Mouse (Mus musculus) forebrain, embryonic 10.5 days (tissue): Measurements from ENCODE around the gene Naglu. TPM values are rescaled to one million over a fixed set of nuclear protein-coding genes. Genes with fewer than 3 reads are reported as not detected.

Experiments used
- DNase-seq: peaks from one replicate; pipeline ENCODE4 v3.0.0-alpha.2; 2017; ENCODE audit warnings: low spot score; ENCODE audit errors: extremely low spot score
- H3K27ac ChIP-seq: fragments of 300-500 bp; sonication (generic); 2 replicates; pipeline ENCODE4 v1.5.1; 2016; ENCODE audit warnings: mild to moderate bottlenecking
- H3K27me3 ChIP-seq: fragments of 300-500 bp; sonication (generic); 2 replicates; pipeline ENCODE4 v1.6.1; 2016; ENCODE audit warnings: mild to moderate bottlenecking; ENCODE audit not compliant: poor library complexity, severe bottlenecking
- H3K36me3 ChIP-seq: fragments of 300-500 bp; sonication (generic); replicated peaks from 2 replicates; pipeline ENCODE4 v1.6.1; 2016; ENCODE audit warnings: mild to moderate bottlenecking, moderate library complexity
- H3K4me1 ChIP-seq: fragments of 300-500 bp; sonication (generic); 2 replicates; pipeline ENCODE4 v1.6.1; 2016
- H3K4me3 ChIP-seq: fragments of 300-500 bp; sonication (generic); 2 replicates; pipeline ENCODE4 v1.5.1; 2016; ENCODE audit warnings: mild to moderate bottlenecking, moderate library complexity
- H3K9me3 ChIP-seq: fragments of 300-500 bp; sonication (generic); 2 replicates; pipeline ENCODE4 v1.6.1; 2016; ENCODE audit warnings: mild to moderate bottlenecking, moderate library complexity
- WGBS: fragments of 180-500 bp; shearing (Covaris S2); methylation state at CpG from one replicate; pipeline ENCODE4 v1.1.7; 2016; 5-methylcytosine and 5-hydroxymethylcytosine counted together
- polyA plus RNA-seq: library from polyadenylated mRNA; unstranded; fragments of >200 nt; fragmentation: Nextera tagmentation; extraction: Ambion mirVana; gene quantifications from 2 replicates; pipeline ENCODE4 v1.2.1, GENCODE M21; 2016

Gene Naglu
- polyA plus RNA-seq: 8.2 and 9.3 TPM in 2 replicates

DNA sequence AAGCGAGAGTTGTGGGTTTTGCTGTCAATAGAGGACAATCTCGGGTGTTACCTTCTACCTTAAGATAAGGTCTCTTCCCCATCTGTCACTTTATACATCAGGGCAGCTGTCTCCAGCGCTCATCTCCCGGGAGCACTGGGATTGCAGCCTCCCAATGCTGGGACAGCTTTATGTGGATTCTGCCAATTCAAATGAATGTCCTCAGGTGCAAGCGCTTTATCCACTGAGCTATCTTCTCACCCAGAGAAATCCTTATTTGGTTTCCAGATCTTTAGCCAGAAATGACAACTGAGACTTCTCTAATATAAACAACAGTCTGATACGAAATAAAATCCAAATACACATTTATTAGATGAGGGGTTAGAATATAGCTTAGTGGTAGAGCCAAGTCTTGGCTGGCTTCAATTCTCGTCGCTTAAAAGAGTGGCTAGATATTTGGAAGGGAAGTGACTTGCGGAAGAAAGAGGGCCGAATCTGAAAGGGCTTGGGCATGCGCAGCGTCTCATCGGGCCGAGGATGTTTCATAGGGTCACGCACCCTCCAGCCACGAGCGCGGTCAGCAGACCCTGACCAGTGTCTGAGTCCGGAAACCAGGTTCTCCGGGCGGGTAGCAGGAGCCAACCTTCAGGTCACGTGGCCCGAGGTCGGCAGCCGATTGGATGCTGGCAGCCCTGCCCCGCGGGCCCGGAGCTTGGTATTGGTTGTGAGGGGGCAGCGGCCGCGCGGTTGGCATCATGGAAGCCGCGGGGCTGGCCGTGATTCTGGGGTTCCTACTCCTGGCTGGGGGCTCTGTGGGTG is at the start of gene Naglu:
Gene Naglu (plus strand): TSS at position 622 of the 798 bp plus-strand sequence.
- H3K9me3 ChIP-seq: no peaks in the 10 kb centered on the region
- DNase-seq: peak; percentile 94
- WGBS: 5% methylated on average over 35 of the region's 35 CpGs
- H3K27ac ChIP-seq: peak within 1 kb of the TSS; percentile 90
- no peaks in the 10 kb centered on the region; the same call in 1 of the 2 replicates for H3K36me3 ChIP-seq
- H3K4me1 ChIP-seq: peaks cover 31% of the 10 kb centered on the region
- H3K4me3 ChIP-seq: peak within 1 kb of the TSS; percentile 71
- peaks cover 50% of the 10 kb centered on the region for H3K27me3 ChIP-seq

DNA sequence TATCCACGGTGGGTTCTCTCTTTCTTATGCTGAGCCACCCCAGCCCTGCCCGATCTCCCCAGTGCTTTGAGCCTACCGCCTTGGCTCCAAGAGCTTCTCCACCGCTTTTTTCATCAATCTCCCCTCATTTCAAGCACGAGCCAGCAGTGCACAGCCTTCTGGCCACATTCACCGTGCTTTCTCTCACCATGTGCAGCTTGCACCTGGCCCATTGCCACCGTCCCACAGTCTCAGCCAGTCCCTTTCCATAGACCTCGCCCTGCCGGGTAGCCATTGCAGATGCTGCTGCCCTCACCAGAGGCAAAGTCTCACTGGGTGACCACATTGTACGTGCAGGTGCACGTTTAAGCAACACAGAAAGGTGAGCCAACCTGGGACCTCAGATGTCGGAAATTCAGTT is 46.4 kb upstream of the Naglu start:
- H3K4me3 ChIP-seq: no peak overlapping the region
- WGBS: 89% methylated on average over 12 of the region's 12 CpGs
- no peak for DNase-seq
- no peaks in the 10 kb centered on the region for H3K4me1 ChIP-seq
- H3K27ac ChIP-seq: no peak overlapping the region
- no peaks in the 10 kb centered on the region for H3K27me3 ChIP-seq
- peaks cover 91% of the 10 kb centered on the region for H3K36me3 ChIP-seq
- H3K9me3 ChIP-seq: no peaks in the 10 kb centered on the region

DNA sequence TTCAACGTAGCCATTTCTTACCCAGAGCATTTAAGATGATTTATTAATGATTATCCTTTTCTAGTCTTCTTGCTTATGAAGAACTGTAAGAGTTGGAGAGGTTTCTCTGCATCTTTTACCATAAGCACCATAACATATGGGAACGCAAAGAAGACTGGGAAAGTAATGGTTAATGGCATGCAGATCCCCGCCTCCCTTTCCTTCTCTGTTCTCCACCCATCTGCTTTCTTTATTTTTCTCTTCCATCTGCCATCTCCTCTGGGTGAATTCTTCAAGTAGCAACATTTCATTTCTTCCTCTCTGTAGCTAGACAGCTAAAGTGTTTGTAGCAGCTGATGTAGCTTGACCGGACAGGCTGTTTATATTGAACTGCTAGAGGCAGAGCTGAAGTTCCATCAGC is 45.8 kb upstream of the Naglu start:
- no peak overlapping the region for H3K4me3 ChIP-seq
- no peak overlapping the region for H3K27ac ChIP-seq
- H3K27me3 ChIP-seq: no peaks in the 10 kb centered on the region
- no peaks in the 10 kb centered on the region for H3K9me3 ChIP-seq
- no peak for DNase-seq
- H3K4me1 ChIP-seq: no peaks in the 10 kb centered on the region
- WGBS: 98% methylated on average over 4 of the region's 4 CpGs
- peaks cover 91% of the 10 kb centered on the region for H3K36me3 ChIP-seq

DNA sequence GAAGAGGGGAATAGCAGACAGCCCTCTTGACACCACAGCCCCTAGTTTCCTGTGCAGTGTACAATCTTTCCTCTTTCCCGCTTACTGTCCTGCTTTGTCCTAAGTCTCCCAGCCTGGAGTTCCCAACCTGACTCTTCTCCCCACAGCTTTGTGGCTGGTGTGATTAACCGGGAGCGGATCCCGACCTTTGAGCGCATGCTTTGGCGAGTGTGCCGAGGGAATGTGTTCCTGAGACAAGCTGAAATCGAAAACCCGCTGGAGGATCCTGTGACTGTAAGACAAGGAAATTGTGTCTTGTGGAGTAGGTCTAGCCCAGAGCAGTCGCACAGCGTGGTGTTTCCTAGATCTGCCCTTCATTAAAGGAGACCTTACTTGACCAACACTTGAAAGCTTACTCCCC is 42.7 kb upstream of the Naglu start:
- WGBS: 93% methylated on average over 11 of the region's 11 CpGs
- H3K27me3 ChIP-seq: no peaks in the 10 kb centered on the region
- DNase-seq: no peak
- no peaks in the 10 kb centered on the region for H3K9me3 ChIP-seq
- peaks cover 87% of the 10 kb centered on the region for H3K36me3 ChIP-seq
- no peak overlapping the region for H3K27ac ChIP-seq
- no peak overlapping the region for H3K4me3 ChIP-seq
- H3K4me1 ChIP-seq: no peaks in the 10 kb centered on the region

DNA sequence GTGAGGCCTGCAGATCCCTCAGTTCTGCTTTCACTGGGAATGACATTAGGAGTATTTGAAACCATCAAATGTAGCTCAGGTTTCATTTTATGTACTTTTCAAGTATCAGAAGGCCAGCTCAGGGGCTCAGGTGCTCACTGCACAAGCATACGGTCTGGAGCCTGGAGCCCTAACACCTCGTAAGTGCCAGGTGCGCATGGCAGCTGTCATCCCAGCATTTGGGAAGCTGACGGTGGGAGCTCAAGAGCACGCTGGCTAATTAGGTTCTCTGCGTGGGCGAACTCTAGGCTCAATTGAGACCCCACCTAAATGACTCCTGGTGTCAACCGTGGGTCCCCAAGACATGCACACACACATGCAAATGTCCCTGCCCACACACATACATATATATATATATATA is 40.5 kb upstream of the Naglu start:
- H3K27me3 ChIP-seq: no peaks in the 10 kb centered on the region
- H3K4me3 ChIP-seq: no peak overlapping the region
- no peak for DNase-seq
- 94% methylated on average over 8 of the region's 8 CpGs for WGBS
- H3K9me3 ChIP-seq: no peaks in the 10 kb centered on the region
- no peaks in the 10 kb centered on the region for H3K4me1 ChIP-seq
- H3K36me3 ChIP-seq: peaks cover 88% of the 10 kb centered on the region
- no peak overlapping the region for H3K27ac ChIP-seq

DNA sequence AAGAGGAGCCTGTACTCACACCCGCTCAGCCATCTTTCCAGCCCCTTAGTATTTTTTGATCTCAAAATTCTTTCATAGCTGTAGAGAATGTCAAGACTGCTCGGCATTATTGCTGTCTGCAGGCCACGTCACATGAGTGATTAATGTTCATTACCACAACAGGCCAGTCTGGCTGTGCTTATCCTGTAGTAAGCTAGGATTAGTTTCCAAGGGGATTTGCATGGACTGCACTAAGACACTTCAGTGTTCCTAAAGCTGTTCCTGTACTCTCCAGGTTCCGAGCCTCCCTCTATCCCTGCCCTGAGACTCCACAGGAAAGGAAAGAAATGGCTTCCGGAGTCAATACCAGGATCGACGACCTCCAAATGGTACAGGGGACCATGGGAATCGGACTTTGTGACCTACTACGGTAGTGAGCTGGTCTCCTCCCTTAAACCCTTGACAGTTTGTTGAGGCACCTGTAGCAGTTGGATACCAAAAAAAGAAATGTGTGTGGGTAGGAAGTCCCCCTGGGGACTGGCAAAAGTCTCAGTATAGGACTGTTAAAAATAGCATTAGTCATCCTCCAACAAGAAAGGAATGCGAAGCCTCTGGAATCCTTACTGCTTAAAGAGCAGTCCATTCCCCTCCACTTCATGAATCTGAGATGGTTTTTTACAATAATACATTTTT is 39.5 kb upstream of the Naglu start:
- H3K36me3 ChIP-seq: peaks cover 88% of the 10 kb centered on the region

DNA sequence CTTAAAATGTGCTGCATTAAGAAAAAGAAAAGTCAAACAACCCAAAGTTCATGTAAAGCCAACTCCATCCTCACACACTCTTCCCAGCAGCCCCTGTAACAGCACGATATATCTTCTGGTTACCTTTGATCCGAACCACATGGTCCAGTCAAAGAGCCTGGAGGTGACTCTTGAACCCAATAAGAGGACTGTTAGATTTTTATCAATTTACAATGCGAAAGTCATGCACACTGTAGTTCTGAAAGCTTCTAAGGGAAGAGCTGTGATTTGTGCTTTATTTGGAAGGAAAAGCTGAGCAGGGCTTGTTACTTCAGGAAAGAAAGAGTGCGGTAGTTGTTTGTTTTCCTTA is 39.0 kb upstream of the Naglu start:
- H3K4me3 ChIP-seq: no peak overlapping the region
- H3K27ac ChIP-seq: no peak overlapping the region
- no peaks in the 10 kb centered on the region for H3K4me1 ChIP-seq
- no peaks in the 10 kb centered on the region for H3K9me3 ChIP-seq
- no peaks in the 10 kb centered on the region for H3K27me3 ChIP-seq
- DNase-seq: no peak
- WGBS: 96% methylated on average over 4 of the region's 4 CpGs
- peaks cover 87% of the 10 kb centered on the region for H3K36me3 ChIP-seq

More for the DNA sequence above, 39.5 kb upstream of the Naglu start:
- 92% methylated on average over 10 of the region's 10 CpGs for WGBS
- Histone ChIP-seq H3K4me1 (no peaks in the 10 kb centered on the region), H3K9me3 (no peaks in the 10 kb centered on the region), H3K27ac (no peak overlapping the region), H3K4me3 (no peak overlapping the region), H3K27me3 (no peaks in the 10 kb centered on the region)
- no peak for DNase-seq

DNA sequence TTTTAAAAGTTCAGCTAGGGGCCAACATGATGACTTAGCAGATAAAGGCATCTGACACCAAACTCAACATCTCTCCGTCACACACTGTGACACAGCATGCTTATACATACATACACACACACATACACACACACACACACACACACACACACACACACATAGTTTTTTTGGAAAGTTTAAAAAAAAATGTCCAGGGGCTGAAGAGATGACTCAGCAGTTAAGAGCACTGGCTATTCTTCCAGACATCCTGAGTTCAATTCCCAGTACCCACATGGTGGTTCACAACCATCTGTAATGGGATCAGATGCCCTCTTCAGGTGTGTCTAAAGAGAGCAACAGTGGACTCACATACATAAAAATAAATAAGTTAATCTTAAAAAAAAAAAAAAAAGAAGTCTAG is 38.3 kb upstream of the Naglu start:
- no peaks in the 10 kb centered on the region for H3K9me3 ChIP-seq
- H3K27ac ChIP-seq: no peak overlapping the region
- no peaks in the 10 kb centered on the region for H3K4me1 ChIP-seq
- WGBS: 94% methylated on average over 1 of the region's 1 CpGs
- H3K36me3 ChIP-seq: peaks cover 88% of the 10 kb centered on the region
- H3K27me3 ChIP-seq: no peaks in the 10 kb centered on the region
- H3K4me3 ChIP-seq: no peak overlapping the region
- no peak for DNase-seq

DNA sequence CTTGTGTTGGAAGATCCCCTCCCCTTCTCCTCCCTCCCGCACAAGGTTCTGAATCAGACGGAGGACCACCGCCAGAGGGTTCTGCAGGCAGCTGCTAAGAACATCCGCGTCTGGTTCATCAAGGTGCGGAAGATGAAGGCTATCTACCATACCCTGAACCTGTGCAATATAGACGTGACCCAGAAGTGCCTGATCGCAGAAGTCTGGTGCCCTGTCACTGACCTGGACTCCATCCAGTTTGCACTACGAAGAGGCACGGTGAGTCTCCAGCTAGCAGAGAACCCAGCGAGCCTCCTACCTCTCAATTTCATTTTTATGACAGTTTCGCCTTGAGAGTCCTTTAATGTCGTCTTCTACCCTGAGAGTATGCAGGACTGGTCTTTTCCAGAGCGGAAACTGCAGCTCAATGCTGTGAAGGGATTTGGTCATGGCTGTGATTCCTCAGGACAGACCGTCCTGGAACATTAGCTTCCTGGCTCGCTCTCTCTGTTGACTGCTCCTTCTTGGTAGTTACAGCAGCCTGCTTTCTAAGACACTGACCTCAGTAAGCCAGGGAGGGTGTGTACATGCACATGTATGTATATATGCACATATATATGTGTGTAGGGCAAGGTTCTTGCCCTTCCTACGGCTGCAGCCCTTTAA is 35.8 kb upstream of the Naglu start:
- Histone ChIP-seq H3K27me3 (no peaks in the 10 kb centered on the region), H3K36me3 (peaks cover 89% of the 10 kb centered on the region), H3K27ac (no peak overlapping the region), H3K9me3 (no peaks in the 10 kb centered on the region), H3K4me1 (no peaks in the 10 kb centered on the region), H3K4me3 (no peak overlapping the region)
- no peak for DNase-seq
- 93% methylated on average over 17 of the region's 17 CpGs for WGBS

DNA sequence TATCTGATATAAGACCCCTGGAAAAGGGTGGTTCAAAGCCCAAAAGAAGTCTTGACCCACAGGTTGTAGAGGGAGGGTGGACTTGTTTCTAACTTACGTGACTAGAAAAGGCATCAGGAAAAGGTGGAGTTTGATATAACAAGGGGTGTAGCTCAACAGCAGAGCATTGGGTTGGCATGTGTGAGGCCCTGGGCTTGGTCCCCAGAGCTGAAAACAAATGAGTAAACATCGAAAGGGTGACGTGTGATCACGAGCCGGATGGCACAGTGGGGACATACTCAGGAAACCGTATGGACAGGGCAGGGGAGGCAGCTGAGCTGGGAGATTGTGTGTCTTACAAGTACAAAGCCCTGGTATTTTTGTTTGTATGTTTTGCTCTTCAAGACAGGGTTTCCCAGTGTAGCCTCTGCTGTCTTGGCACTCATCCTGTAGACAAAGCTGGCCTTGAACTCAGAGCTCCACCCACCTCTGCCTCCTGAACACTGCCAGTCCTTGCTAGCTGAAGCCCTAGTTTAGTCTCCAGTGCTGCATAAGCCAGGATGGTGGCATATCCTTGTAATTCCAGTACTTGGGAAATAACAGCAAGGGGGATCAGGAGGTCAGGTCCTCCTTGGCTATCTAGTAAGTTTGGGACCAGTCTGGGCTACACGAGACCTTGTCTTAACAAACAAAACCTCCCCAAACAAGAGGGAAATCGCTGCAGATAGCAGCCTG is 35.0 kb upstream of the Naglu start:
- Histone ChIP-seq H3K27me3 (no peaks in the 10 kb centered on the region), H3K4me1 (no peaks in the 10 kb centered on the region), H3K27ac (no peak overlapping the region), H3K36me3 (peaks cover 92% of the 10 kb centered on the region), H3K9me3 (no peaks in the 10 kb centered on the region), H3K4me3 (no peak overlapping the region)
- DNase-seq: no peak
- 95% methylated on average over 8 of the region's 8 CpGs for WGBS

DNA sequence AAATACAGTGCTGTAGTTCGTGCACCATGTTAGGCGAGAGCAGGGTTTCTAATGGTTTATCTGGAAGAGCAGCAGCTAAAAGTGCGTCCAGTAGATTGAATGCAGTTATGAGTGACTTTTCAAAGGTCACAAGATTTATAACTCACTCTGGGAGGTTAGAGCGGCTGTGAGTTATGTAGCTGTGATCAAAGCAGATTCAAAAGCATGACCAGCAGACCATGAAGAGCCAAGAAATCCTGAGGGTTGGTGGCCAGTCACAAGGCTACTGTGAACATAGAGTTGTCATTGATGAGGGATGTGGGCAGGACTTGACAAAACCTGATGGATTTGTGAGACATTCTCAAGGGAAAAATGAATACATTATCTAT is 34.5 kb upstream of the Naglu start:
- no peak overlapping the region for H3K4me3 ChIP-seq
- no peaks in the 10 kb centered on the region for H3K27me3 ChIP-seq
- no peak for DNase-seq
- 93% methylated on average over 4 of the region's 4 CpGs for WGBS
- H3K36me3 ChIP-seq: peaks cover 92% of the 10 kb centered on the region
- H3K4me1 ChIP-seq: no peaks in the 10 kb centered on the region
- no peak overlapping the region for H3K27ac ChIP-seq
- no peaks in the 10 kb centered on the region for H3K9me3 ChIP-seq

DNA sequence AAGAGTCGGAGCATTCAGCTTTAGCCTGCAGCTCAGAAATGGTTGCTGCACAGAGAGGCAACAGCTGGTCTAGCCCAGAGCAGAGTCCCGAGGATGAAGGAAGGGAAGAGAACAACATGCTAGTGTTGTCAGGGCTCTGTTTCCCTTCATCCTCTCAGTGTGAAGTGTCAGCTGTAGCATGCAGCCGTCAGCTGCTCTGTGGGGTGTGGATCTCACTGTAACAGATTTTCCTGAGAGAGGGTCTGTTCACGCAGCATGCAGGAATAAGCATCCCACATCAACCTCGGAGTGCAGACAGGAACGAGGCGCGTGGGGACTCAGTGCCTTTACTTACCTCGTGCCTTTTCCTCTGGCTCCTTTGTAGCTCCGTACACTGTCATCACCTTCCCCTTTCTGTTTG is 32.0 kb upstream of the Naglu start:
- no peak for DNase-seq
- Histone ChIP-seq H3K9me3 (no peaks in the 10 kb centered on the region), H3K27me3 (no peaks in the 10 kb centered on the region), H3K4me3 (no peak overlapping the region), H3K36me3 (peaks cover 94% of the 10 kb centered on the region), H3K4me1 (no peaks in the 10 kb centered on the region), H3K27ac (no peak overlapping the region)
- WGBS: 89% methylated on average over 10 of the region's 10 CpGs
